Mouse (Mus musculus) adipocyte (in vitro differentiated cells): Measurements from ENCODE around the gene Nprl3.
"Not testable (repeated sequence)": the region's sequence is repeated elsewhere in the genome, so short reads cannot be mapped to it uniquely, and the experiment has no call there.

ENCODE experiments used
- DNase-seq: peaks from one replicate; pipeline ENCODE4 v3.0.0-alpha.2; 2016; ENCODE audit warnings: low spot score

Nprl3 gene

GRCm38 (mm10) chr11:32284582-32284981 lies 17.1 kb upstream of the Nprl3 start:
- not testable (repeated sequence) for DNase-seq

- DNase-seq: not testable (repeated sequence)
Observed at GRCm38 (mm10) chr11:32283091-32283777, 15.7 kb upstream of the Nprl3 start, which contains the start of gene Hba-a1. Gene Hba-a1 (plus strand): TSS chr11:32283511.

- DNase-seq: no peak
Observed at GRCm38 (mm10) chr11:32281416-32282144, 14.1 kb upstream of the Nprl3 start.

GRCm38 (mm10) chr11:32280646-32281045 lies 13.1 kb upstream of the Nprl3 start:
- DNase-seq: no peak

GRCm38 (mm10) chr11:32278458-32278957 lies 11.0 kb upstream of the Nprl3 start:
- DNase-seq: no peak

- no peak for DNase-seq
Observed at GRCm38 (mm10) chr11:32277736-32278457, 10.4 kb upstream of the Nprl3 start.

- no peak for DNase-seq
Observed at GRCm38 (mm10) chr11:32276347-32276746, 8.8 kb upstream of the Nprl3 start, which contains the start of gene Hba-x. Gene Hba-x (plus strand): TSS chr11:32276400.

GRCm38 (mm10) chr11:32271178-32271577 lies 3.7 kb upstream of the Nprl3 start:
- DNase-seq: no peak

- no peak for DNase-seq
Observed at GRCm38 (mm10) chr11:32268952-32269351, 1.4 kb upstream of the Nprl3 start.

- no peak for DNase-seq
Observed at GRCm38 (mm10) chr11:32267964-32268363, 457 bp upstream of the Nprl3 start.

GRCm38 (mm10) chr11:32266776-32267175 lies 731 bp downstream of the Nprl3 start:
- peak; percentile 11 for DNase-seq

- no peak for DNase-seq
Observed at GRCm38 (mm10) chr11:32266194-32266593, 1.3 kb downstream of the Nprl3 start.

GRCm38 (mm10) chr11:32265117-32265738 lies 2.3 kb downstream of the Nprl3 start:
- DNase-seq: no peak

- DNase-seq: peak; percentile 18
Observed at GRCm38 (mm10) chr11:32262674-32263415, 4.7 kb downstream of the Nprl3 start.

- DNase-seq: no peak
Observed at GRCm38 (mm10) chr11:32256566-32256965, 10.9 kb downstream of the Nprl3 start.

GRCm38 (mm10) chr11:32256146-32256545 lies 11.4 kb downstream of the Nprl3 start:
- no peak for DNase-seq

GRCm38 (mm10) chr11:32253121-32253520 lies 14.4 kb downstream of the Nprl3 start:
- DNase-seq: no peak

GRCm38 (mm10) chr11:32250880-32251763 lies 16.4 kb downstream of the Nprl3 start:
- DNase-seq: no peak

- DNase-seq: no peak
Observed at GRCm38 (mm10) chr11:32248350-32248749, 19.2 kb downstream of the Nprl3 start.

GRCm38 (mm10) chr11:32247068-32247467 lies 20.4 kb downstream of the Nprl3 start:
- DNase-seq: peak; percentile 30
